Mouse (Mus musculus): ENCODE results near the gene Cdkn1a.

GRCm38 (mm10) chr17:29054429-29054828 is 36.3 kb upstream of the Cdkn1a start:
- TF ChIP-seq CTCF (IDR thresholded peaks at IDR 0.05; ENCODE audit: insufficient read depth, low read depth, low read length): no peak
- no peak for TF ChIP-seq POLR2A (IDR thresholded peaks at IDR 0.05; ENCODE audit: insufficient read depth, low read depth, low read length)

All from olfactory bulb, adult 2 months (tissue).